Mouse (Mus musculus): ENCODE measurements around the gene Dr1.

GRCm38 (mm10) chr5:108286957-108287356, 18.3 kb downstream of the Dr1 start:
- TF ChIP-seq CTCF (IDR thresholded peaks at IDR 0.05; ENCODE audit: insufficient read depth, low read depth, low read length) (no peak), POLR2A (IDR thresholded peaks at IDR 0.05; ENCODE audit: insufficient read depth, low read depth, low read length) (no peak)

Data from olfactory bulb, adult 2 months (tissue).